In the genomic region with DNA sequence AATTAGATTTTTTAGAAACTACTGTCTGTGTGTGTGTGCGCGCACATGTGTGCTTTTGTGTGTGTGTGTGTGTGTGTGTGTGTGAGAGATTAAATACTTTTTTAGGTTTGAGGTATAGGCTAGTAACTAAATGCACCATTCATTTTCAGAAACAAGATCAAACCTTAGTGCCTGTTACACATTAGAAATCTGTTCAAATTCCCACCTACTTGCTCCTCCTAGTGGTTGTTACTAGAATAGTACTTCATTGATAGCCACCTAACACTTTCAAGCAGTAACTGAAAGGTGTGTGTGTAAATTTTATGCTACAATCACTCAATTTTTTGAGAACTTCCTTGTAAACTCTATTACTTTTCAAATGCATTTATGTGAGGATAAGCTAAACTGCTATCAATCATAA, we compare ENCODE assay signal across 9 mouse cellular contexts. TPM values are rescaled to one million over a fixed set of nuclear protein-coding genes. Genes with fewer than 3 reads are reported as not detected.
DNase-seq lines count a peak whose midpoint lies in the region; ATAC-seq and TF ChIP-seq lines count a peak whose summit lies in the region.
"Had no signal": no experiment of that assay in that cellular context is flagged by ENCODE, and none has a peak within 500 bp of the region (broad histone marks: within the 10 kb centered on the region; RNA-seq: fewer than 3 reads in every experiment).

No protein-coding gene starts in this region.

- no peaks in the 10 kb centered on the region for H3K9me3 ChIP-seq in kidney, postnatal 0 days (replicated peaks; ENCODE audit: low read length)
- H3K9me3 ChIP-seq in intestine, postnatal 0 days (ENCODE audit: control insufficient read depth) = no peaks in the 10 kb centered on the region
- no peaks in the 10 kb centered on the region for H3K9me3 ChIP-seq in kidney, embryonic 15.5 days (replicated peaks)

- no peak overlapping the region for H3K4me3 ChIP-seq in kidney, postnatal 0 days (replicated peaks; ENCODE audit: low read depth, low read length)
- H3K4me3 ChIP-seq in intestine, postnatal 0 days (ENCODE audit: low read depth, low read length) = no peak overlapping the region
- H3K4me3 ChIP-seq in kidney, embryonic 15.5 days (replicated peaks) = no peak overlapping the region
- H3K4me3 ChIP-seq: erythroblast, embryonic 14.5 days had no signal

- TF ChIP-seq CTCF in kidney, postnatal 0 days (IDR thresholded peaks at IDR 0.05; ENCODE audit: low read depth) = peak; percentile 80
- peak; percentile 80 for TF ChIP-seq CTCF in intestine, postnatal 0 days (IDR thresholded peaks at IDR 0.05; ENCODE audit: low read depth)

- ATAC-seq in kidney, postnatal 0 days (replicated peaks; ENCODE audit: low FRiP score, low read depth) = no peak
- ATAC-seq in intestine, postnatal 0 days = no peak
- ATAC-seq in kidney, embryonic 15.5 days (replicated peaks; ENCODE audit: low FRiP score) = no peak

- no peaks in the 10 kb centered on the region for H3K36me3 ChIP-seq in kidney, postnatal 0 days (ENCODE audit: insufficient read depth, low read length)
- H3K36me3 ChIP-seq in intestine, postnatal 0 days (ENCODE audit: control insufficient read depth, insufficient read depth) = no peaks in the 10 kb centered on the region
- H3K36me3 ChIP-seq in kidney, embryonic 15.5 days = no peaks in the 10 kb centered on the region

- 98% methylated on average over 2 of the region's 2 CpGs for WGBS in kidney, postnatal 0 days
- 99% methylated on average over 2 of the region's 2 CpGs for WGBS in intestine, postnatal 0 days
- WGBS in kidney, embryonic 15.5 days = 96% methylated on average over 2 of the region's 2 CpGs

- H3K9ac ChIP-seq in kidney, postnatal 0 days (ENCODE audit: low read depth, low read length) = no peak overlapping the region
- no peak overlapping the region for H3K9ac ChIP-seq in intestine, postnatal 0 days (ENCODE audit: low read depth, low read length)
- H3K9ac ChIP-seq in kidney, embryonic 15.5 days = no peak overlapping the region

- peak; percentile 91 for DNase-seq in kidney, postnatal 0 days (ENCODE audit: low spot score)
- DNase-seq in kidney, adult 11 months = no peak
- DNase-seq in MEL-GATA-1-ER (ENCODE audit: extremely low read depth, low read depth) = peak; percentile 30
- peak; percentile 53 for DNase-seq in embryo, embryonic 11 days
- no peak for DNase-seq in adrenal gland, postnatal 4 days (ENCODE audit: low spot score in 2 of 2)
- no peak for DNase-seq in cerebellum, adult 9-11 months

- H3K4me1 ChIP-seq in kidney, postnatal 0 days (replicated peaks; ENCODE audit: insufficient read depth, low read length) = no peaks in the 10 kb centered on the region
- H3K4me1 ChIP-seq in intestine, postnatal 0 days (replicated peaks; ENCODE audit: control insufficient read depth, insufficient read depth, low read length) = 0 out of 2 replicates have a peak, but pooled peaks cover 2% of the 10 kb centered on the region
- H3K4me1 ChIP-seq in kidney, embryonic 15.5 days = no peaks in the 10 kb centered on the region

- H3K4me2 ChIP-seq in kidney, postnatal 0 days (ENCODE audit: low read length) = no peak overlapping the region
- no peak overlapping the region for H3K4me2 ChIP-seq in intestine, postnatal 0 days (replicated peaks; ENCODE audit: low read depth)
- H3K4me2 ChIP-seq in kidney, embryonic 15.5 days = no peak overlapping the region

- no peak overlapping the region for H3K27ac ChIP-seq in kidney, postnatal 0 days
- no peak overlapping the region for H3K27ac ChIP-seq in intestine, postnatal 0 days (ENCODE audit: low read depth, low read length)
- no peak overlapping the region for H3K27ac ChIP-seq in kidney, embryonic 15.5 days

- H3K27me3 ChIP-seq in kidney, postnatal 0 days (ENCODE audit: insufficient read depth, low read length) = no peaks in the 10 kb centered on the region
- H3K27me3 ChIP-seq in intestine, postnatal 0 days (replicated peaks; ENCODE audit: control insufficient read depth, insufficient read depth, low read length) = no peaks in the 10 kb centered on the region
- no peaks in the 10 kb centered on the region for H3K27me3 ChIP-seq in kidney, embryonic 15.5 days

RNA-seq across cellular contexts. Expression of gene B3galt2, which starts 3.8 kb away (rescaled TPM):
- 0.22 and 0.28 TPM in 2 replicates for polyA plus RNA-seq in kidney, postnatal 0 days (2015; fragmentation: Nextera tagmentation; extraction: Ambion mirVana)
- polyA plus RNA-seq in intestine, postnatal 0 days (2015; fragmentation: Nextera tagmentation; extraction: Ambion mirVana) = 0.14 and 0.17 TPM in 2 replicates
- total RNA-seq in adrenal gland, postnatal 4 days (2021) = 1 to 10 TPM; 3.8 to 4.7 TPM
- 0.31 and 0.45 TPM in 2 replicates for polyA plus RNA-seq in kidney, embryonic 15.5 days (2015; fragmentation: Nextera tagmentation; extraction: Ambion mirVana)

RNA-seq across cellular contexts. Expression of gene Cdc73, which starts 58.5 kb away (rescaled TPM):
- polyA plus RNA-seq in kidney, postnatal 0 days (2015; fragmentation: Nextera tagmentation; extraction: Ambion mirVana) = 20.4 TPM in 2 replicates
- 12.6 and 14.3 TPM in 2 replicates for polyA plus RNA-seq in intestine, postnatal 0 days (2015; fragmentation: Nextera tagmentation; extraction: Ambion mirVana)
- total RNA-seq in adrenal gland, postnatal 4 days (2021) = 10 to 100 TPM; 85.2 to 91.6 TPM
- 29.4 and 34.1 TPM in 2 replicates for polyA plus RNA-seq in kidney, embryonic 15.5 days (2015; fragmentation: Nextera tagmentation; extraction: Ambion mirVana)

Comparison
In these comparisons a context has a peak if more than half of its experiments do, and no peak if none do; other contexts are left out.
1. DNase-seq: peak in kidney, postnatal 0 days (single experiment), MEL-GATA-1-ER (single experiment) and embryo, embryonic 11 days (single experiment); none in kidney, adult 11 months (single experiment), adrenal gland, postnatal 4 days (0 of 2) and cerebellum, adult 9-11 months (single experiment).